Mouse (Mus musculus): ENCODE data around the gene Meis1.
A peak's percentile ranks its signal among the peaks of the same experiment; 100 is the strongest.

Gene Meis1

DNA sequence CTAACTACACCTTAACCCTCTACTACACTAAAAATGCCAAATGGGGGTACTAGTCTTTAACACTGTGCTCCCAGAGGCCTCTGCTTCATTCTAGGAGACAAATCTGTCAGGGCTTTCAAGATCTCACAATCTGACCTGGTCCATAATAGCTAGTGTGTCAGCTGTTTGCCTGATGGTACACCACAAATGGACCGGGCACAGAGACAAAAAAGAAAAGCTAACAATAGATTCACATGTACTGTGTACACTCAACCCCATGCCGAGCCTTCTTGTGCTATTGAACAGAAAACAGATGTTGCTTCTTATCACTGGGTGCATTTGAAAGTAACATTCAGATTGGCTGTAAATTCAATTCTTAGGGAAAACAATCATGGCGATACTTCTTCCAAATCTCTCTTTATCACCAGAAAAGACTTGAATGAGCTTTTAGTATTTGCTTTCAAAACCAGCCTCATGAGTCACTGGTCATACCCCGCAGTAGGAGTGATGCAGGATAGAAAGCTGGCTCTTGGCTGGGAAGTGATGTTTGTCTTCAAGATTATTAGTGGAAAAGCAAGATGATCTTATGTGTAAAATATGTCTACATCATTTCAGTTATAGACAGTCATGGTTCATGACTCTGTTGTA, 30.0 kb downstream of the Meis1 start:
- DNase-seq: no peak

DNA sequence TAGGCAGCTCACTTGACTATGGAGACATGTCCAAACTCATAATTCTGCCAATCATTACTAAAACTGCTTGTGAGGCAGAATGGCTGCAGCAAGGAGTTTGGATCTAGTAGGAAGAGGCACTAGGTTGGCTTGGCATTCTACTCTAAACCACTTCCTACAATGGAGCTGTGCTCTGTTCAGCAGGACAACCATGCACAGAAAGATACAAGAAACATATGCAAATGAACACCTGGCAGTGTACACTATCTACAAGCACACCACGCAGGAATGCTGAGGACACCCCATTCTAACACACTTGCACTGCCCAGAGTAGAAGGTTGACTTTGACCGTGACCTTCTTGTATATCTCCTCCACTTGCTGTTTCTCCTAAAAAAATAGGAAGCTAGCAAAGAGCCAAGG, 35.0 kb downstream of the Meis1 start:
- no peak for DNase-seq

DNA sequence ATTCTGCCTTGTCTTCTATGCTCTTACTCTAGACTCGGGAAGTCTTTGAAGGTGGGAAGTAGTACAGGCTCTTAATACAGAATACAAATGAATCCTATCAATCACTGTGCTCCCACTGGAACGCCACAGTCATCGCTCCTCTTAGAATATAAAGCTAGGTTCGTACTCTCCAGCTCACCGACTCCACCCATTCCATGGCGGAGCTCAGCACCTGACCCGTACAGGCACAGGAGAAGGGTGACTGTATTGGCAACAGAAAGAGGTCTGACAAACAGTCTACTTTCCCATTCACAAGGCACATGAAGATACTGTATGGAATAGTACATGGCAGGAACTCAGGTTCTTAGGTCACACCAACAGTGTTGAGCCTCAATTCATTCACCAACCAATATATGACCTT, 35.5 kb downstream of the Meis1 start:
- no peak for DNase-seq

DNA sequence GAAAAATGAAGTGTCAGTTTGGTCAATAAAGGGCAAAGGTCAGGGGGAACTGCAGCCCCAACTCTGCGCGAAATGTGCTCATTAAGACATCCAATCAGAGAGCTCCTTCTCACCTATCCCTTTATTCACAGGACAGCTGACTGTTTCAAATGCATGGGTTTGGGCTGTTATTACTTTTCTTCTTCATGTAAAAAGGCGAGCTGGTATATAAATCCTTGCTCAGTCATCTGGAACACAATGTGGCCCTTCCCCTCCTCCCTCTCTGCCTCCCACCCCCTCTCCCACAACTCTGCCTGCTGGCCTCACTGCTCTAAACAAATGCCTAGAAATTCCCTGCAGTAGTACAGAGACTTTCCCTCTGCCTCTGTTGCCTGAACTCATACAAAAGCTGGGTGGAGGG, 36.5 kb downstream of the Meis1 start:
- DNase-seq: no peak

DNA sequence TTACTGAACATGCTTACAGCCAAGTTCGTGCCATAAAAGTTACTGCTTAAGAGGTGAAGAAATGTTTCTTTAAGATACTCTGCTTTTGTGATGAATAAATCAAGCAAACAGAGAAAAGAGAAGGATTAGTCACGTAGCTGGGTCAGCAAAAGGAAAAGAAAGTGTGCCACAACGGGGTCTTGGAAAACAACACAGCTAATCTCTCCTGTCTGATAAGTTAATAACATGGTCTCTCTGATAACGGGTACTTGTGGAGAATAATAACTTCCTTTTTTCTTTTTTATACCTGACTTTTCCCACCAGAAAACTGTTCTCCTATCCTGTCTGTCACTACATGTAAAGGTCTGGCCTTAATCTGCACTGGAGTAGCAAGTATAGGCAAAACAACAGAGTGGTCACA, 37.4 kb downstream of the Meis1 start:
- DNase-seq: no peak

- DNase-seq: no peak
Observed at GRCm38 (mm10) chr11:18980615-18981014, 38.2 kb downstream of the Meis1 start.

GRCm38 (mm10) chr11:18975087-18975486, 43.7 kb downstream of the Meis1 start:
- no peak for DNase-seq

- DNase-seq: no peak
Observed at GRCm38 (mm10) chr11:18973808-18974207, 45.0 kb downstream of the Meis1 start.

DNA sequence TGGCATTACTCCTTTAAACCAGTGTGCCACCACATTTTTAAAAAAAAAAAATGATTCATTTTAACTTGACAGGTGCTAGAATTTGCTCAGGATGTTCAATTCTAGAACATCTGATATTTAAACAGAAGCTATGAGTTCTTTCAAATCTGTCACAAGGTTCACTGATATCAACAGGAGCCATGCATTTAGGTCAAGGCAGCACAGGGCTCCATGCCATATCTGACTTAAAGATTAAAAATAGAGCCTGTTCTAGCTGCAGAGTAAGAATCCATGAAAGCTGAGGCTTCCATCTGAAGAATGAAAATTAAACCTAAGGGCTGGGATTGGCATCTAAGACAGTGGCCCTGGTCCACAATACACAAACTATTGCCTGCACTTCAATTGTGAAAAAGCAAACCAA, 45.8 kb downstream of the Meis1 start:
- DNase-seq: no peak

DNA sequence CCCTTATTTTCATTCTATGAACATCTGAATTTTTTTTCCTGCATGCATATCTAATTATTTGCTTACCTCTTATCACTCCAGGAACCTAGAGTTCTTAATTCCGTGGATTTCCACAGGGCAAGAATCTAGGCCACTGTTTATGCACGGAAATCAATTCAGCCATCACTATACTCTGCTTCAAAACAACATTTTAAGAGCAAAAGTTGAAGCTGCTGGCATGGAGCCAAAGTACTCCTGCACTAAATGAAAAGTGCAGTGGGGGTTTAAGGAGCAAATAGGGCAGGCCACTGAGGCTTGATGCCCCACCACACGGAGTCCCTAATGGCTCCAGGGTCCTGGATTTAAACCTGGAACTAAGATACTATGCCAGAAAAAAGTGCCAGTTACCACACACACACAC, 47.2 kb downstream of the Meis1 start:
- no peak for DNase-seq

- no peak for DNase-seq
Observed at GRCm38 (mm10) chr11:18969920-18970336, 48.9 kb downstream of the Meis1 start.

- DNase-seq: no peak
Observed at GRCm38 (mm10) chr11:18964418-18964817, 54.4 kb downstream of the Meis1 start.

DNA sequence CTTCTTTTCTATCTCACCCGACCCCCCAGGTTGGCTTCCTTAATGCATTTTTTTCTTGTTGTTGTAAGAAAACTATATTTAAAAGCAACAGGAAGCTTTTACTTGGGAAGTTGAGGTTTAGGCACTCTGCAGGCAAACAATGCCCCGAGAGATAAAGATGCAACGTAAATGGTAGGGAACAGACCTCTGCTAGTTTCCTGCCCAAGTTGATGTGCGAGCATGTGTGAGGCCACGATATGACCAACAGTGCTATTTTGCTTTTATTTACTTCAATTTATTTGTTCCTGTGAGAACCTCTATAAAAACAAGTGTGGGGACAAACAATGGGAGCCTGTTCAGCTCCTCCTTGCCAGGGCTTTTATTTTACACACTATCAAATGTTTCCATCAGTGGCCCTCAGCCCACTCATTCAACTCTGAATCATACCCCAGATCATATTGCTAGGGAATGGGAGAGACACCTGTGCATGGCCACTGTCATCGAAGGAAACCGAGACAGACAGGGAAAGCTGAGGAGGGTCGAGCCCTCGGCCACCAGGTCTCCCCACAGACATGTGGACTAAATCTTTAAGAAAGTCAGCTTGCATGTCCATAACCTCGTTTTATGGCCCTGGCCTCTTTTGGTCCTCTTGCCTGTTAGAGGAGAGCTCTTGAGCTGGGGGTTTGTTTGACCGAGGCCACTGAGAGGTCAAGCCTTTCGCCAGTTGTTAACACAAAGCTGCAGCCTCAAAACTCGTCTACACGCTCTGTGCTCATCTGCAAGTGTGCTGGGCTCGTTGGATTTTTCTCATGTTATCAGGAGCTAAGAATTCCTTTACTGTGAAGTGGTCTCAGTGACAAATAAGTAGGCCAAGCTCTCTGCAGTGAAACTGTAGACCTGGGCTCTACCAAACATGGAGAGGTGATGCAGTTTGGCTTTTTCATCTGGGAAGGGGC, 55.3 kb downstream of the Meis1 start:
- no peak for DNase-seq

DNA sequence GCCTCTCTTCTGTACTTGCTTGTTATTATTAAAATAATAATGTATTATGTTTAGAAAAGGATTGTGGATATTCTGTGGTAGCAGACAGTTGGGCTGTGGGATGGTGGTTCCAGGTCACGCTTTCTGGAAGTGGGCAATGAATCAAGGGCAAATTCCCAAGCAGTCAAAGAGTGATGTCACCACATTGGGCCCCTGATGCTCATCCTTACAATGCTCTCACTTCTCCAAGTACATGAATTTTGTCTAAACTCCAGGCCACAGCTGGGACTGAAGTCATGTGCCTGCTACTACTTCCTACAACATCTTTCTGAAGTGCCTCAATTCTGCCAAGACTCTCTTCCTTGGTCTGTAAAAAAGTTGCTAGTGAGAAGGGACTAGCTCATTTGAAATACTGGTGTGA, 59.3 kb downstream of the Meis1 start:
- DNase-seq: no peak

GRCm38 (mm10) chr11:18957805-18958770, 60.7 kb downstream of the Meis1 start:
- DNase-seq: peak; percentile 10

DNA sequence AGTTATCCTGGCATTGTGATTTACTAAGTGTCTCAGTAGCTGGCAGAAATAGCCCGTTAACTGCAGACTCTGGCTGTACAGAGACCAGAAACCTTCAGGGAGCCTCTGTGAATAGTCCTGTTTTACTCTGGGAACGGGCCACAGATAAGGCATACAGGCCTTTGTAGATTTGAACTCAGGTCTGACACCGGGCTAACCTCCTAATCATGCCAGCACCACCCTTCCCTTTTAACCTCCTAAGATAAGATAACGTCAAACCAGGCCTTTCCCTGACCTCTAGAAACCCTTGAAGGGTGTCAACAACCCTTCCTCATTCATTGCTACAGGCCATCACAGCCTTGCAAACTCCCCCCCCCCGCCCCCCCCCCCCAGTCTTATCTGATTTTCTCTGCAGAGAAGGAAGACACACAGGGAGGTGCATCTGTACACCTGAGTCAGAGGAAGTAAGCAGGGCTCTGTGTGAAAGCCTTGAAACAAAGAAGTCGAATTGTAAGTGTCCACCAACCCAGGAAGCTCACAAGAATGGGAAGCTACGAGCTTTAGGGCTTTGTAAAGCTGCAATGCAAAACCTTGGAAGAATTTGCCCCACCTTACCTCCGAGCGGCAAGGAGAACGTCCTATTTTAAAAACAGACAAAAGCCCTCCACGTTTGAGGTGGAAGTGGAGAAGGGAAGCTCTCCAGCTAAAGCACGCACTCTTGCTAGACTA, 61.5 kb downstream of the Meis1 start:
- DNase-seq: no peak

- DNase-seq: no peak
Observed at GRCm38 (mm10) chr11:18955969-18956368, 62.8 kb downstream of the Meis1 start.

DNA sequence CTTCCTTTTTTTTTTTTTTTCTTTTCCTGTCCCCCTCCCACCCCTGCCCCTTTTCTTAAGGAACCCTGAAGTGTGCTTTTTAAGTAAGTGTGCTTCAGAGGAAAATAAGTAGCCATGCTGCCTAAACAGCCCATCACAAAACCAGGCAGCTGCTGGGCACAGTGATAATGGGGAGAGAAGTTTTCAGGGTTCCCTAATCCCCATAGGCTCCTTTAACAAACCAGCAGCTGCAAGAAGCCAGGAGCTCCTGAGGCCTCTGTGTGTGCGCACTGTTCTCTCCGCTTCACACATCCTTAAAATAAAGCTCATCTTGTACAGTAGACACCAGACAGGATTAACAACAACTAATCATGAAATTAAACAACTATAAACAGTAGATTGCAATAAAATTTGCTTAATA, 63.9 kb downstream of the Meis1 start:
- DNase-seq: no peak

DNA sequence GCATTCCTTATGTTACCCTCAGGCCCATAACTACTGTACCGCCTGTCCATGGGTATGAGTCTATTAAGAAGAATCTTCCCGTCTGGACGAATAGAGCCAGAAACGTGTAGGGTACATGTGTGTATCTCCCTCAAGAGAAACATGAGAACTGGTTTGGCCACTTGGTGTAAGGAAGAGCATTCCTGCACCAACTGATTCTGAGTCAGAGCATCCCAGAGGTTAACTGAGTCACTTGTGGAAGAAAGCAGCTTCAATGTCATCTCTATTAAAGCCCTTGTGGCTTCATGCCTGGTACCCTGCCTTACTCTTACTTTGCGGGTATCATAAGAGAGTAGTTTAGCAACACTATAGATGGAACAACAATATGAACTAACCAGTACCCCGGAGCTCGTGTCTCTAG, 64.9 kb downstream of the Meis1 start:
- no peak for DNase-seq

DNA sequence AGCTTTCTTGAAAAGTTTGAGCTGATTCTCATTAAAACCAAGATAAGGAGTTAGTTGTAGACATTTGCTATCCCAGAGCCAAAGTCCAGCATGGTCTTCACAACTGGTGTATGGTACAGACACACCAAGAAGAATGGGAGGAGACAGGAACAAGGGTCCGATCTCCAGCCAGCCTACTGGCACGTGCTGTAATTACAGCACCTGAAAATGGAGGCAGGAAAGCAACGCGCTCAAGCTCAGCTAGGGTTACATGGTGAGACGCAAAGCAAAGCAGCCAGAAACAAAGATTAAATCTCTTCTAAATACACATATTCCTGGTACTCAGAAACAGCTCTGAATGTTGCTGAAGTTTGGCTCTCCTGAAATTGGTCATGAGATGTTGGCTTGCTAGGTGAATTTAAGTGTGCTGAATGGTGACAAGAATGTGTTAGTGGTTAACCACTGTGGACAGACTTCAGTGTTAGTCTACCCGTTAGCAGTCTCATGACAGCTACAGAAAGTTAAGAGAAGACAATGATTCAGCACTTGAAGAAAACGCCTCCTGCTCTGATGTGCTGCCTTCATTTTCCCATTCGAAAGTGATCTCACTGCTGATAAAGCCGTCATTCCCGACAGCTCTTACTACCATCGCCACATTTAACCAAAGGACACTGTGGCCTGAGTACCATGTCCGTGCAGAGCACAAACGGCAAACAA, 70.0 kb downstream of the Meis1 start:
- DNase-seq: no peak

GRCm38 (mm10) chr11:18947434-18947833, 71.4 kb downstream of the Meis1 start:
- no peak for DNase-seq

GRCm38 (mm10) chr11:18945778-18946177, 73.0 kb downstream of the Meis1 start:
- DNase-seq: no peak
